Mouse (Mus musculus): Measurements from ENCODE around the gene B3glct. TPM values are rescaled to one million over a fixed set of nuclear protein-coding genes. Genes with fewer than 3 reads are reported as not detected.

Gene B3glct
- polyA plus RNA-seq (2015; fragmentation: Nextera tagmentation; extraction: Ambion mirVana) = 17.5 and 18.5 TPM in 2 replicates

- 1% methylated on average over 75 of the region's 106 CpGs for WGBS
- peak within 1 kb of the TSS; percentile 94 for H3K4me2 ChIP-seq (ENCODE audit: low read length)
- H3K36me3 ChIP-seq (ENCODE audit: control insufficient read depth, insufficient read depth, low read length) = no peaks in the 10 kb centered on the region
- H3K4me3 ChIP-seq (ENCODE audit: low read depth, low read length) = peak within 1 kb of the TSS; percentile 74
- H3K9me3 ChIP-seq (replicated peaks; ENCODE audit: control insufficient read depth, low read length, poor library complexity, severe bottlenecking) = no peaks in the 10 kb centered on the region
- peak within 1 kb of the TSS; percentile 52 for H3K27ac ChIP-seq (ENCODE audit: low read length)
- H3K27me3 ChIP-seq (ENCODE audit: control insufficient read depth, insufficient read depth, low read depth, low read length) = no peaks in the 10 kb centered on the region
- ATAC-seq = peak; percentile 94
- peak within 1 kb of the TSS; percentile 78 for H3K9ac ChIP-seq (ENCODE audit: low read depth, low read length)
- peaks cover 6% of the 10 kb centered on the region for H3K4me1 ChIP-seq (ENCODE audit: control insufficient read depth, insufficient read depth, low read length)
Measured at GRCm38 (mm10) chr5:149678100-149678989, at the start of gene B3glct. TSS of gene B3glct (plus strand) at chr5:149678230.

- H3K36me3 ChIP-seq (ENCODE audit: control insufficient read depth, insufficient read depth, low read length) = peaks cover 19% of the 10 kb centered on the region
- no peaks in the 10 kb centered on the region for H3K9me3 ChIP-seq (replicated peaks; ENCODE audit: control insufficient read depth, low read length, poor library complexity, severe bottlenecking)
- H3K4me2 ChIP-seq (ENCODE audit: low read length) = peak overlapping the region; percentile 77
- 63% methylated on average over 11 of the region's 11 CpGs for WGBS
- H3K9ac ChIP-seq (ENCODE audit: low read depth, low read length) = peak overlapping the region; percentile 75; the same call in 1 of the 2 replicates
- no peak overlapping the region for H3K27ac ChIP-seq (ENCODE audit: low read length)
- no peak for ATAC-seq
- H3K27me3 ChIP-seq (ENCODE audit: control insufficient read depth, insufficient read depth, low read depth, low read length) = no peaks in the 10 kb centered on the region
- H3K4me1 ChIP-seq (ENCODE audit: control insufficient read depth, insufficient read depth, low read length) = peaks cover 23% of the 10 kb centered on the region
- peak overlapping the region; percentile 78 for H3K4me3 ChIP-seq (ENCODE audit: low read depth, low read length)
Measured at GRCm38 (mm10) chr5:149634409-149635035, 43.5 kb upstream of the B3glct start.

- Histone ChIP-seq H3K9me3 (replicated peaks; ENCODE audit: control insufficient read depth, low read length, poor library complexity, severe bottlenecking) (no peaks in the 10 kb centered on the region), H3K4me3 (ENCODE audit: low read depth, low read length) (peak overlapping the region; percentile 78), H3K9ac (ENCODE audit: low read depth, low read length) (peak overlapping the region; percentile 75), H3K4me1 (ENCODE audit: control insufficient read depth, insufficient read depth, low read length) (peaks cover 23% of the 10 kb centered on the region), H3K36me3 (ENCODE audit: control insufficient read depth, insufficient read depth, low read length) (peaks cover 14% of the 10 kb centered on the region), H3K27me3 (ENCODE audit: control insufficient read depth, insufficient read depth, low read depth, low read length) (no peaks in the 10 kb centered on the region), H3K4me2 (ENCODE audit: low read length) (peak overlapping the region; percentile 77), H3K27ac (ENCODE audit: low read length) (peak overlapping the region; percentile 86)
- 0 out of 2 replicates have a peak, but pooled peaks have one; percentile 2 for ATAC-seq
- whole genome bisulfite sequencing = under 1% methylated on average over 24 of the region's 24 CpGs
Measured at GRCm38 (mm10) chr5:149635556-149635955, 42.5 kb upstream of the B3glct start.

DNA sequence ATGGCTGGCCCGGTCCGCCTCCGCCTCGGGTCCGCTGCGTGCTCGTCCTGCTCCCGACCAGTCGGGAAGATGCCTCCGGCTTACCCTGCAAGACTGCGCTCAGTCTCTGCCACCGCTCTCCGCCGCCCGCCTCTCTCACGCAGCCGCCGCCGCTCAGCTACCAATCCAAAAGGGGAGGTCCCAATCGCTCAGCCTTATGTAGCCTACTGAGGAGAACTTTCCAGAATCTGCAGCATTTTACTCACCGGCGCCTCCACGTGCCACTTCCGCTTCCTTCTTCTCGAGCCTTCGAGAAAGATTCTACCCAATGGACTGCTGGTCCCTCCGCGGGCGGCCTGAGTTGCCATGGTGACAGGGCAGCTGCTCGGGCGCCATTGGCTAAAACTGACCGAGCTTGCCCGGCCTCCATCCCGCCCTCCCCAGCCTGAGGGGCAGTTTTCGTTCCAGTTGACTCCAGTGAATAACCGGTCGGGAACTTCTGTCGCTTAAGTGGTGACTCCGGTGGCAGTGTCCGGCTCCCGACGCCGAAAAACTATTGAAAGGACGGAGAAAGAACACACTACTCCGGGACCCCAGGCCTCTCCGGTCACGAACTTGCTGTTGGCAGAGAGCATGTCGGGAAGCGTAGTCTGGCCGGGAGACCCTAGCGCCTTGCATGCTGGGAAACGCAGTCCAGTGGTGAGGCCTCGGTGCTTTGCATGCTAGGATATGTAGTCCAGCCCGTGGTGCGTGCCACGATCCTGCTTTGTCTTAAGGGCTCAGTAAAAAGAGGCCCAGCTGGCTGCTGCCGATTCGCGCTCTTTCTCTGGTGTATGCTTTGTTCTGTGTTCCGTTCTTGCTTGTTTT lies 41.7 kb upstream of the B3glct start, which contains the start of gene Hsph1:
Gene Hsph1 (minus strand): TSS at position 302 of the 846 bp plus-strand sequence.
- Histone ChIP-seq H3K9me3 (replicated peaks; ENCODE audit: control insufficient read depth, low read length, poor library complexity, severe bottlenecking) (no peaks in the 10 kb centered on the region), H3K4me3 (ENCODE audit: low read depth, low read length) (peak within 1 kb of the TSS; percentile 78), H3K27me3 (ENCODE audit: control insufficient read depth, insufficient read depth, low read depth, low read length) (no peaks in the 10 kb centered on the region), H3K27ac (ENCODE audit: low read length) (peak within 1 kb of the TSS; percentile 86), H3K9ac (ENCODE audit: low read depth, low read length) (peak within 1 kb of the TSS; percentile 75), H3K4me2 (ENCODE audit: low read length) (peak within 1 kb of the TSS; percentile 77), H3K4me1 (ENCODE audit: control insufficient read depth, insufficient read depth, low read length) (peaks cover 23% of the 10 kb centered on the region), H3K36me3 (ENCODE audit: control insufficient read depth, insufficient read depth, low read length) (peaks cover 7% of the 10 kb centered on the region; the same call in 1 of the 2 replicates)
- ATAC-seq = peak; percentile 99
- WGBS = under 1% methylated on average over 60 of the region's 60 CpGs

DNA sequence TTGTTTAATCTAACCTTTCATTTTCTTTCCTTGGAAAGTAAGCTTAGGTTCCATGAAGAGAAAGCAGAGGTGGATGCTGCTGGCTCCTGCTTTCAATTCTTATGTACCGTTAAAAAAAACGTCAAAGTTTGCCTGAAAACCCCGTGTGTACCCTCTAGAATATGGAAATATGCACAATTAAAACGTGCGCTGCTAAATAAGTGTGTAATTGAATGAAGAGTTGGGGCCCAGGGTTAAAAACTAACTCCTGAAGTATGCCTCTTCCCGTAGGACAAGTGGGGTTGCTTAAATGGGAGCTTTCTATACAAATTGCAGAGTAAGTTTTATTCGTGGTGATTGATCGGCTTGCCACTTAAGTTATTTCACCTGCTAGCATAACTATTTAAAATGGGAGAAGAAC lies 40.7 kb upstream of the B3glct start:
- Histone ChIP-seq H3K36me3 (ENCODE audit: control insufficient read depth, insufficient read depth, low read length) (0 out of 2 replicates have a peak, but pooled peaks cover 3% of the 10 kb centered on the region), H3K27ac (ENCODE audit: low read length) (no peak overlapping the region), H3K9me3 (replicated peaks; ENCODE audit: control insufficient read depth, low read length, poor library complexity, severe bottlenecking) (no peaks in the 10 kb centered on the region), H3K4me3 (ENCODE audit: low read depth, low read length) (peak overlapping the region; percentile 78; the same call in 1 of the 2 replicates), H3K9ac (ENCODE audit: low read depth, low read length) (no peak overlapping the region; the same call in 1 of the 2 replicates), H3K27me3 (ENCODE audit: control insufficient read depth, insufficient read depth, low read depth, low read length) (no peaks in the 10 kb centered on the region), H3K4me1 (ENCODE audit: control insufficient read depth, insufficient read depth, low read length) (peaks cover 23% of the 10 kb centered on the region), H3K4me2 (ENCODE audit: low read length) (peak overlapping the region; percentile 77)
- 51% methylated on average over 8 of the region's 8 CpGs for WGBS
- no peak for ATAC-seq

DNA sequence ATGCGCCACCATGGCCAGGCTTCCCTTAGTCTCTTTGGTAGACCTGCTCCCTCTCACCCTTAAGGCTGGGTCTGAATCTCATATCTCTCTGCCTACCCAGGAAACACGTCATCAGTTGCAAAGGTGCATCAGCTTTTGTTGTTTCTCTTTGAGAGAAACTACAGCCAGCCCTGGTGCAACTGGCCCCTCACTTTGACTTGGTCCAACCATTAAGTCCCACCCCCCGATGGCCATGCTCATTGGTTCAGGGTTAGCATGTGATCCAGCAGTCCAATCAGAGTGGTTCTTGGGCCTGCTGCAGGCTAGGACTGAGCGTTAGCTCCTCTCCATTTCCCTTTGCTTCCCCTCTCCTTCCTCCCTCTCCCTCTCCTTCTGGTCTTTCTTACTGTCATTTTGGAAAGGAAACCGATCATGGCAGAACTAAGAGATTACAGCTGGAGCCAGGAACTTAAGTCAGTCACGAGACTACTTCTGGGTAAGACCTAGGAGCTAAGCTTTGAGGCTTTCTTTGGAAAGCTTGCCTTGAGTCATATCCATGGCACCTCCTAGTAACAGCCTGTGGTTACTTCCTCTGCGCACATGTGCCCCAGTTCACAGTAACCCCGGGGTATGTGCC lies 36.6 kb upstream of the B3glct start:
- H3K4me2 ChIP-seq (ENCODE audit: low read length) = no peak overlapping the region
- H3K4me3 ChIP-seq (ENCODE audit: low read depth, low read length) = no peak overlapping the region
- no peaks in the 10 kb centered on the region for H3K9me3 ChIP-seq (replicated peaks; ENCODE audit: control insufficient read depth, low read length, poor library complexity, severe bottlenecking)
- H3K4me1 ChIP-seq (ENCODE audit: control insufficient read depth, insufficient read depth, low read length) = peaks cover 5% of the 10 kb centered on the region
- no peak for ATAC-seq
- no peaks in the 10 kb centered on the region for H3K27me3 ChIP-seq (ENCODE audit: control insufficient read depth, insufficient read depth, low read depth, low read length)
- no peak overlapping the region for H3K9ac ChIP-seq (ENCODE audit: low read depth, low read length)
- WGBS = 87% methylated on average over 8 of the region's 8 CpGs
- no peaks in the 10 kb centered on the region for H3K36me3 ChIP-seq (ENCODE audit: control insufficient read depth, insufficient read depth, low read length)
- no peak overlapping the region for H3K27ac ChIP-seq (ENCODE audit: low read length)

- 53% methylated on average over 6 of the region's 6 CpGs for WGBS
- no peak for ATAC-seq
Measured at GRCm38 (mm10) chr5:149642366-149642765, 35.7 kb upstream of the B3glct start.

GRCm38 (mm10) chr5:149642783-149643509 lies 35.1 kb upstream of the B3glct start:
- WGBS = 84% methylated on average over 11 of the region's 11 CpGs
- no peak for ATAC-seq
- Histone ChIP-seq H3K9ac (ENCODE audit: low read depth, low read length) (no peak overlapping the region), H3K27ac (ENCODE audit: low read length) (no peak overlapping the region), H3K36me3 (ENCODE audit: control insufficient read depth, insufficient read depth, low read length) (no peaks in the 10 kb centered on the region), H3K4me3 (ENCODE audit: low read depth, low read length) (no peak overlapping the region), H3K27me3 (ENCODE audit: control insufficient read depth, insufficient read depth, low read depth, low read length) (no peaks in the 10 kb centered on the region), H3K4me1 (ENCODE audit: control insufficient read depth, insufficient read depth, low read length) (peaks cover 8% of the 10 kb centered on the region), H3K9me3 (replicated peaks; ENCODE audit: control insufficient read depth, low read length, poor library complexity, severe bottlenecking) (no peaks in the 10 kb centered on the region), H3K4me2 (ENCODE audit: low read length) (no peak overlapping the region)

More at GRCm38 (mm10) chr5:149642366-149642765, 35.7 kb upstream of the B3glct start:
- no peaks in the 10 kb centered on the region for H3K9me3 ChIP-seq (replicated peaks; ENCODE audit: control insufficient read depth, low read length, poor library complexity, severe bottlenecking)
- H3K27ac ChIP-seq (ENCODE audit: low read length) = no peak overlapping the region
- H3K36me3 ChIP-seq (ENCODE audit: control insufficient read depth, insufficient read depth, low read length) = no peaks in the 10 kb centered on the region
- no peak overlapping the region for H3K4me3 ChIP-seq (ENCODE audit: low read depth, low read length)
- no peak overlapping the region for H3K9ac ChIP-seq (ENCODE audit: low read depth, low read length)
- no peaks in the 10 kb centered on the region for H3K27me3 ChIP-seq (ENCODE audit: control insufficient read depth, insufficient read depth, low read depth, low read length)
- H3K4me1 ChIP-seq (ENCODE audit: control insufficient read depth, insufficient read depth, low read length) = peaks cover 8% of the 10 kb centered on the region
- H3K4me2 ChIP-seq (ENCODE audit: low read length) = no peak overlapping the region
